Mouse (Mus musculus) midbrain, postnatal 0 days (tissue): ENCODE measurements around the gene Ntng1. TPM values are rescaled to one million over a fixed set of nuclear protein-coding genes. Genes with fewer than 3 reads are reported as not detected.

Experiments used
- ATAC-seq: fragments of 200-750 bp; cut with Nextera tagmentation; 2 replicates; pipeline ENCODE4 v1.8.0; 2017; ENCODE audit warnings: moderate number of reproducible peaks, mild to moderate bottlenecking, moderate TSS enrichment, moderate library complexity; ENCODE audit not compliant: low FRiP score
- DNase-seq: peaks from one replicate; pipeline ENCODE4 v3.0.0-alpha.2; 2015; ENCODE audit warnings: low spot score
- H3K27ac ChIP-seq: fragments of 300-500 bp; sonication (generic); 2 replicates; pipeline ENCODE4 v1.5.1; 2014; ENCODE audit warnings: low read depth, mild to moderate bottlenecking, low read length, mixed read lengths
- H3K27me3 ChIP-seq: fragments of 300-500 bp; sonication (generic); 2 replicates; pipeline ENCODE4 v1.6.1; 2014; ENCODE audit warnings: low read length, control low read depth, mixed read lengths; ENCODE audit not compliant: insufficient read depth
- H3K36me3 ChIP-seq: fragments of 300-500 bp; sonication (generic); 2 replicates; pipeline ENCODE4 v1.6.1; 2014; ENCODE audit warnings: low read length, control low read depth, mixed read lengths; ENCODE audit not compliant: insufficient read depth
- H3K4me1 ChIP-seq: fragments of 300-500 bp; sonication (generic); 2 replicates; pipeline ENCODE4 v1.6.1; 2014; ENCODE audit warnings: mild to moderate bottlenecking, control low read depth, antibody characterized with exemption, low read length, mixed read lengths; ENCODE audit not compliant: insufficient read depth
- H3K4me2 ChIP-seq: fragments of 300-500 bp; sonication (generic); 2 replicates; pipeline ENCODE4 v1.6.1; 2014; ENCODE audit warnings: low read depth, mild to moderate bottlenecking, low read length, mixed read lengths; ENCODE audit not compliant: poor library complexity, severe bottlenecking
- H3K4me3 ChIP-seq: fragments of 300-500 bp; sonication (generic); 2 replicates; pipeline ENCODE4 v1.5.1; 2014; ENCODE audit warnings: low read depth, mild to moderate bottlenecking, low read length, moderate library complexity
- H3K9ac ChIP-seq: fragments of 300-500 bp; sonication (generic); replicated peaks from 2 replicates; pipeline ENCODE4 v1.6.1; 2014; ENCODE audit warnings: mild to moderate bottlenecking, low read length, moderate library complexity, mixed read lengths; ENCODE audit not compliant: poor library complexity, severe bottlenecking
- H3K9me3 ChIP-seq: fragments of 300-500 bp; sonication (generic); 2 replicates; pipeline ENCODE4 v1.6.1; 2016; ENCODE audit warnings: low read length, control low read depth
- CTCF ChIP-seq: IDR thresholded peaks from 2 replicates; pipeline ENCODE4 v1.5.1; 2016; ENCODE audit warnings: antibody characterized with exemption, mild to moderate bottlenecking
- WGBS: fragments of 180-500 bp; shearing (Covaris S2); extraction: QIAGEN DNeasy Blood & Tissue Kit; methylation state at CpG from one replicate; pipeline ENCODE4 v1.1.7; 2014; 5-methylcytosine and 5-hydroxymethylcytosine counted together
- polyA plus RNA-seq: library from polyadenylated mRNA; unstranded; fragments of >200 nt; fragmentation: Nextera tagmentation; extraction: Ambion mirVana; gene quantifications from 2 replicates; pipeline ENCODE4 v1.2.1, GENCODE M21; 2015
- total RNA-seq: library from RNA; depleted of rRNA; stranded (reverse); fragments of >200 nt; gene quantifications from 2 replicates; pipeline ENCODE4 v1.2.3, GENCODE M21; 2014; rRNA removed

Ntng1 gene
- total RNA-seq (56.9 and 70.3 TPM in 2 replicates), polyA plus RNA-seq (37.0 and 54.2 TPM in 2 replicates)

DNA sequence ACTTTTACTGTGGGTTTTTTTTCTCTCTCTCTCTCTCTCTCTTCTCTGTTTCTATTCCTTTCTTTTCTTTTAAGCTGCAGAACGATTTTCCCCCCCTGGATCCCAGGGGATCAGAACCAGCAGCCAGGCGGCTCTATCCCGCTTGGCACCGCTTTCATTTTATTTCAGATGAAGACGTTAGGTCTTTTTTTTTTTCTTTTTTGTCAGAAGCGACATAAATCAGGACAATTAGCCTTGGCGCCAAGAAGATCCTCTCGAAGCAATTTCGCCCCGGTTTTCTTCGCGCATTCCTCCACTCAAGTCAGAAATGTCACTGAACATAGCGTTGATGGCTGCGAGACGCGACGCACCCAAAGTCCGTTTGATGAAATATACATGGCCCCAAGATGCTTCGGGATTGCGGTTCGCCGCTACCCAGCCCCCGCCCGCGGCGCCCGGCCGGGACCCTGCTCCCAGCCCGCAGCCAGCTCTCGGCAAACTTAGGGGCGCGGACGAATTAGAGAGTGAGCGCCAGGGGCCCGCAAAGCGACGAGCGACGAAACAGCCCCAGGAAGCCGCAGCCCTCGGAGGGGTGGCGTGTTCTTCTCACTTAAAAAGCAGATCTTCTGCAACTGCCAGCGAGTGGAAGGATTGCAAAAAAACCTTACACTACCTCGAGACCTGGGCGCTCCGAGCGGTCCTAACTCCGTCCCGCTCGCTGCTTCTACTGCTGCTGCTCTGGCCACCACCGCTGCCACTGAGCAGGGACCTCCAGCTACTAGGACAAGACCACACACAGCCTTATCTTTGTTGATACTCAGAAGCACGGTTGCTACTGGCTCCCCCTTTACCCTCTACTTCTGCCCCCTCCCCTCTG, at the start of gene Ntng1:
Ntng1 (minus strand) TSS at position 806 of the 856 bp plus-strand sequence.
- ATAC-seq = peak; percentile 58
- peak; percentile 73 for DNase-seq
- TF ChIP-seq CTCF = no peak; the same call in 1 of the 2 replicates
- Histone ChIP-seq H3K27ac (peak within 1 kb of the TSS; percentile 80), H3K4me3 (peak within 1 kb of the TSS; percentile 94), H3K4me1 (no peaks in the 10 kb centered on the region), H3K9me3 (no peaks in the 10 kb centered on the region), H3K9ac (peak within 1 kb of the TSS; percentile 82), H3K4me2 (peak within 1 kb of the TSS; percentile 84), H3K36me3 (no peaks in the 10 kb centered on the region), H3K27me3 (no peaks in the 10 kb centered on the region)
- WGBS = under 1% methylated on average over 52 of the region's 52 CpGs

DNA sequence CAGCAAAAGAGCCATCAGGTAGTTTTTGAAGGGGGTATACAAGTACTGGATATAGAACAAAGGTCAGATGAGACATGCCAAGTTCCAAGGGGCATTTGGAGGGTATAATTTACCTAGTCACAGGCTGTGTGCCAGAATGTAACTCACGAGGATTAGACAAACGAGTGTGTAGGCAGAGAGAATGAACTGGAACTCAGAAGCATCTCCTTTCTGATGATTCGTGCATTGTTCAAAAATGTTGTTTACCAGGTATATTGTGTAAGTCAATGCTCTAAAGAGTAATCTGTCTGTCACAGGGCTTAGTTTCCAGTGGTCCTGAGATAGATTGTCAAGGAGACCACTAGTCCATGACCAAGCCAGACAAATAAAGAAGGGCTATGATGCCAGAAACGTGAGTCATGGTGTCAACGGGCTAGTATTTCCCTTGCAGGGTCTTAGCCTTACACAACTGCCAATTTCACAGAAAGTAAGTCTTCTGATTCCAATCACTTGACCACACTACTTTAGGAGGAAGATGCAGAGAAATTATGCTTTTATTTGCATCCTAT, 43.7 kb upstream of the Ntng1 start:
- no peaks in the 10 kb centered on the region for H3K4me1 ChIP-seq
- no peak overlapping the region for H3K4me2 ChIP-seq

DNA sequence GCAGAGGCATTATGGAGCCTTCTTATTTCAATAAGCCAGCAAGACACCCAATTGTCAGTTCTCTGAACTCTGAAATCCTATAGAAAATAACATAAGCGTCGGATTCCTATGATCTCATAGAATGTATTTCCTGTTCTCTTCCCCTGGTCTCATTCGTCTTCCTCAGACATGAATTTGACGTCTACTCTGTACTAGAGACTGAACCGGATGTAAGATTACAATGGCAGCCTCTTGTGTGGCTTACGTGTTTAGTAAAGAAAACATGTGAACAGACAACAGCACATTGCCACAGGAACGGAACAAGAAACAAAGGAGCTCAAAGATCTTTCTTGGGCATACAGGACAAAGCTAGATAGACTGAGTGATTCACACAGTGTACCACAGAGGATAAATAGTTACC, 5.3 kb upstream of the Ntng1 start:
- Histone ChIP-seq H3K27ac (no peak overlapping the region), H3K27me3 (no peaks in the 10 kb centered on the region), H3K9me3 (no peaks in the 10 kb centered on the region), H3K4me1 (no peaks in the 10 kb centered on the region), H3K9ac (no peak overlapping the region), H3K36me3 (no peaks in the 10 kb centered on the region), H3K4me2 (no peak overlapping the region), H3K4me3 (no peak overlapping the region)
- no peak for ATAC-seq
- DNase-seq = no peak
- WGBS = 77% methylated on average over 7 of the region's 7 CpGs
- TF ChIP-seq CTCF = no peak

More for the DNA sequence above, 43.7 kb upstream of the Ntng1 start:
- Histone ChIP-seq H3K27ac (no peak overlapping the region), H3K36me3 (no peaks in the 10 kb centered on the region), H3K9me3 (no peaks in the 10 kb centered on the region), H3K9ac (no peak overlapping the region), H3K27me3 (no peaks in the 10 kb centered on the region), H3K4me3 (no peak overlapping the region)
- whole genome bisulfite sequencing = 85% methylated on average over 5 of the region's 5 CpGs
- no peak for DNase-seq
- no peak for TF ChIP-seq CTCF
- ATAC-seq = no peak

DNA sequence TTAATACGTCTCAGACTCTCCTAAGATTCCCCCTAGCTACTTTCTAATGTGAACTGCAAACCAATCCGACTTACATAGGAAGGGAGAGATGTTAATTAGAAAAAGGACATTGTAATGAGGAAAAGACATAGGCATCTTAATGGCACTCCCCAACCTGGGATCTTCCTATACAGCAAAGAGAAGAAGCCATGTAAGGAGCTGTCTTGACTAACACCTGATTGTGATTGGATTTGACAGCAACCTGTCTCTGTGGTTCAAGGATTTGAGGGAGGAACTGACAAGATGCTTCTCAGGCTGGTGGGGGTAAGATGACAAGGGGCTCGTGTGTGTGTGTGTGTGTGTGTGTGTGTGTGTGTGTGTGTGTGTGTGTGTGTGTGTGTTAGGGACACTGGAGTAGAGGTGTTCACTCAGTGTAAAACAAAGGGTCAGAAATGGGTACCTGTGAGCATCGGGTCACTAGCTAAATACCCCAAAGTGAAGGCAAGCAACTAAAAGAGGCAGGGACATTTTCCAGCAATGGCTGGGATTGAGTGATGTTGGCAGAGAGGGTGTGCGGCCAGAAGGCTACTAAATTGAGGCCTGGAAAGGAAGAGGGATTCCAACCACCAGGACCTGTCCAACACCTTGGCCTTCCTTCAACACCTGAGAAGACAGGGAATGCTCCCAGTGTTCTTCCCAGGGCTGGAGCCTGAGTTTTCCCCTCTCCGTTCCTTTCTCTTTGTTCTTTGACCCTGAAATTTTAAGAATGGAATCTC, 667 bp upstream of the Ntng1 start:
- peak overlapping the region; percentile 82 for H3K9ac ChIP-seq
- peak overlapping the region; percentile 94 for H3K4me3 ChIP-seq
- H3K27ac ChIP-seq = peak overlapping the region; percentile 51; the same call in 1 of the 2 replicates
- no peak for ATAC-seq
- no peaks in the 10 kb centered on the region for H3K27me3 ChIP-seq
- no peaks in the 10 kb centered on the region for H3K36me3 ChIP-seq
- no peak for DNase-seq
- H3K4me1 ChIP-seq = no peaks in the 10 kb centered on the region
- no peak for TF ChIP-seq CTCF
- H3K4me2 ChIP-seq = peak overlapping the region; percentile 84
- no peaks in the 10 kb centered on the region for H3K9me3 ChIP-seq
- 41% methylated on average over 6 of the region's 6 CpGs for WGBS

DNA sequence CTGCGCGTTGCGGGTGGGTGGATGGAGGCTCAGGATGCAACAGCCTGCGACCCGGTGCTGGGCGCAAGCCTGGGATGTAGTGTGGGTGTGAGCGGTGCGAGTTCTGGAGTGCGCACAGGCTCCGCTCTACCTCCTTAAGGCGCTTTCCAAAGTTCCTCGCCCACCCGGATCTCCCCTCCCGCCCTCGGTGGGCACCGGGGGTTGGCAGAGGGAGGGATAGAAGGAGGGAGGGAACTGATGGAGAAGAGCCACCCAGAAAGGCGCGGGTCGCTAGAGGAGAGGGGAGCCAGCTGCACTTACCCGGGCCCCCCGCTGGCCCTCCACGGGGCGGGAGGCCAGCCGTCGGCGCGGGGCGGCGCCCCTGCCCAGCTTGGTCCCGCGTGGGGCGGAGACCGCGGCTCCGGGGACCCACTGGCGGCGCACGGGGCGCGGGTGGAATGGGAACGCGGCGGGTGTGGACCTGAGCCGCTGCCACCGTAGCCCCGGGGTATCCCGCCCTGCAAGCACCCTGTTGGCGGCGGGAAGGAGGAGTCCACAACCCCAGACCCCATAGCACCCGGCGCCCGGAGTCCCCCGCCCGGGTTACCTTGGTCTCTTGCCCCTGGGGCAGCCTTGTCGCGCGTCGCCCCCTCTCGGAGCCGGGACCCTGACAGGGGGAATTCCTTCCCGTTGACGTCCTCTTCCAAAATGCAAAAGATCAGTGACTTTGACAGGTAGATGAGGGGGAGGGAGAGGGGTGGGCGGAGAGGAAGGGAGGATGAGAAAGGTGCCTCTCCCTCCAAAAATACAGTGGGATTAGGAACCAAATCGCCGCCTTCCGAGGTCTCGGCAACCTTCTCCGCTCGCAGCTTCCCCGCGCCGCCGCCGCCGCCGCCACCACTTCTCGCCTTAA, 1.3 kb downstream of the Ntng1 start:
- TF ChIP-seq CTCF = no peak; the same call in 1 of the 2 replicates
- Histone ChIP-seq H3K9ac (peak overlapping the region; percentile 82), H3K4me1 (no peaks in the 10 kb centered on the region), H3K27me3 (no peaks in the 10 kb centered on the region), H3K4me3 (peak overlapping the region; percentile 94), H3K36me3 (no peaks in the 10 kb centered on the region), H3K4me2 (peak overlapping the region; percentile 84), H3K27ac (peak overlapping the region; percentile 80), H3K9me3 (no peaks in the 10 kb centered on the region)
- whole genome bisulfite sequencing = 0% methylated on average over 69 of the region's 77 CpGs
- ATAC-seq (peak; percentile 73), DNase-seq (peak; percentile 20)
